Mouse (Mus musculus): Measurements from ENCODE around the gene Slc34a1. TPM values are rescaled to one million over a fixed set of nuclear protein-coding genes. Genes with fewer than 3 reads are reported as not detected.

Gene Slc34a1
- polyA plus RNA-seq, 1 experiment, result not detected

- 43% methylated on average over 13 of the region's 13 CpGs for WGBS
- Histone ChIP-seq H3K27ac (ENCODE audit: insufficient read depth, low read length) (no peak overlapping the region), H3K27me3 (ENCODE audit: control insufficient read depth, insufficient read depth, low read length) (no peaks in the 10 kb centered on the region), H3K4me3 (replicated peaks; ENCODE audit: insufficient read depth, low read depth, low read length) (no peak overlapping the region), H3K4me1 (ENCODE audit: control insufficient read depth, insufficient read depth, low read length) (no peaks in the 10 kb centered on the region)
- no peak for TF ChIP-seq POLR2A (IDR thresholded peaks at IDR 0.05; ENCODE audit: borderline replicate concordance, insufficient read depth, low read length)
- TF ChIP-seq CTCF (IDR thresholded peaks at IDR 0.05; ENCODE audit: borderline replicate concordance, insufficient read depth, low read depth, low read length), result no peak
- DNase-seq, result no peak
These were observed 7.9 kb downstream of the Slc34a1 start for GRCm38 (mm10) chr13:55405783-55406390.

- no peaks in the 10 kb centered on the region for H3K27me3 ChIP-seq (ENCODE audit: control insufficient read depth, insufficient read depth, low read length)
- no peak overlapping the region for H3K27ac ChIP-seq (ENCODE audit: insufficient read depth, low read length)
- DNase-seq, result no peak
- H3K4me3 ChIP-seq (replicated peaks; ENCODE audit: insufficient read depth, low read depth, low read length), result no peak overlapping the region
- TF ChIP-seq CTCF (IDR thresholded peaks at IDR 0.05; ENCODE audit: borderline replicate concordance, insufficient read depth, low read depth, low read length) (no peak), POLR2A (IDR thresholded peaks at IDR 0.05; ENCODE audit: borderline replicate concordance, insufficient read depth, low read length) (no peak)
- H3K4me1 ChIP-seq (ENCODE audit: control insufficient read depth, insufficient read depth, low read length), result no peaks in the 10 kb centered on the region
- 84% methylated on average over 4 of the region's 4 CpGs for WGBS
These were observed 9.4 kb downstream of the Slc34a1 start for GRCm38 (mm10) chr13:55407341-55407740.

GRCm38 (mm10) chr13:55408546-55409120 lies 10.6 kb downstream of the Slc34a1 start:
- TF ChIP-seq CTCF (IDR thresholded peaks at IDR 0.05; ENCODE audit: borderline replicate concordance, insufficient read depth, low read depth, low read length) (no peak), POLR2A (IDR thresholded peaks at IDR 0.05; ENCODE audit: borderline replicate concordance, insufficient read depth, low read length) (no peak)
- Histone ChIP-seq H3K27ac (ENCODE audit: insufficient read depth, low read length) (no peak overlapping the region), H3K4me1 (ENCODE audit: control insufficient read depth, insufficient read depth, low read length) (no peaks in the 10 kb centered on the region), H3K27me3 (ENCODE audit: control insufficient read depth, insufficient read depth, low read length) (no peaks in the 10 kb centered on the region), H3K4me3 (replicated peaks; ENCODE audit: insufficient read depth, low read depth, low read length) (no peak overlapping the region)
- 86% methylated on average over 19 of the region's 19 CpGs for WGBS
- no peak for DNase-seq

- Histone ChIP-seq H3K27me3 (ENCODE audit: control insufficient read depth, insufficient read depth, low read length) (no peaks in the 10 kb centered on the region), H3K4me3 (replicated peaks; ENCODE audit: insufficient read depth, low read depth, low read length) (no peak overlapping the region), H3K4me1 (ENCODE audit: control insufficient read depth, insufficient read depth, low read length) (peaks cover 3% of the 10 kb centered on the region; the same call in 1 of the 2 replicates), H3K27ac (ENCODE audit: insufficient read depth, low read length) (no peak overlapping the region)
- 85% methylated on average over 7 of the region's 7 CpGs for WGBS
- TF ChIP-seq POLR2A (IDR thresholded peaks at IDR 0.05; ENCODE audit: borderline replicate concordance, insufficient read depth, low read length), result no peak
- TF ChIP-seq CTCF (IDR thresholded peaks at IDR 0.05; ENCODE audit: borderline replicate concordance, insufficient read depth, low read depth, low read length), result no peak
- no peak for DNase-seq
These were observed 13.8 kb downstream of the Slc34a1 start for GRCm38 (mm10) chr13:55411826-55412225.

DNA sequence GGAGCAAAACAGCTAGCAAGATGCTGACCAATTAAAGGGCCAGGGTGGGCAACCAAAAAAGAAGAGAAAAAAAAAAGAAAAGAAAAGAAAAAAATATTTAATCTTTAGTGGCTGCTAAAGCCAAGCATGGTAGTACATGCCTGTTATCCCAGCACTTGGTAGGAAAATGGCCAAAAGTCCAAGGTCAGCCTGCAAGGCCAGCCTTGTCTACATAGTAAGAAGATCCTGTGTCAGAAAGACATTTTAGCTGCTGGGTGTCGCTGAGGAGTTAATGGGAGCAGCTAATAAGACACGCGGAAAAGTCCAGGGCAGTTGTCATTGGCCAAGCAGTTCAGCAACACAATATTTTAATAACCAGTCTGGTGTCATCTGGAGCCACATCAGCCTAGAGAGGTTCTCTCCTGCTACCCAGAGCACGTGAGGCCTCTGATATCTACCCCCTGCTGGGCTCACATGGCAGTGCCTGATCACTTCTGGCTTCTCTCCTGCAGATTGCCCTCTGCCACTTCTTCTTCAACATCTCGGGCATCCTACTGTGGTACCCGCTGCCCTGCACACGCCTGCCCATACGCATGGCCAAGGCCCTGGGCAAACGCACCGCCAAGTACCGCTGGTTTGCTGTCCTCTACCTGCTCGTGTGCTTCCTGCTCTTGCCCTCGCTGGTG lies 14.8 kb downstream of the Slc34a1 start:
- 55% methylated on average over 13 of the region's 13 CpGs for WGBS

DNA sequence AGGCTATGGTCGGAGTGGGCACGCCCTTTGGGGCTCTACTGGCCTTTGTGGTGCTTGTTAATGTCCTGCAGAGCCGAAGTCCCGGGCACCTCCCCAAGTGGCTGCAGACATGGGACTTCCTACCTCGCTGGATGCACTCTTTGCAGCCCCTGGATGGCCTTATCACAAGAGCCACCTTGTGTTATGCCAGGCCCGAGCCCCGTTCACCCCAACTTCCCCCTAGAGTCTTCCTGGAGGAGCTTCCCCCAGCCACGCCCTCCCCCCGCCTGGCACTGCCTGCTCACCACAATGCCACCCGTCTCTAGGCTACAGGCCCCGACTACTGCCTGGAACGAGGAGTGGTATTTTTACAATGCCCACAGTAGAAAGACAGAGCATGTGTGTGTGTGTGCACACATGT lies 15.3 kb downstream of the Slc34a1 start:
- H3K27me3 ChIP-seq (ENCODE audit: control insufficient read depth, insufficient read depth, low read length), result no peaks in the 10 kb centered on the region
- TF ChIP-seq POLR2A (IDR thresholded peaks at IDR 0.05; ENCODE audit: borderline replicate concordance, insufficient read depth, low read length), result no peak
- no peak for TF ChIP-seq CTCF (IDR thresholded peaks at IDR 0.05; ENCODE audit: borderline replicate concordance, insufficient read depth, low read depth, low read length)
- H3K27ac ChIP-seq (ENCODE audit: insufficient read depth, low read length), result no peak overlapping the region
- WGBS, result 72% methylated on average over 12 of the region's 12 CpGs
- peaks cover 3% of the 10 kb centered on the region; the same call in 1 of the 2 replicates for H3K4me1 ChIP-seq (ENCODE audit: control insufficient read depth, insufficient read depth, low read length)
- H3K4me3 ChIP-seq (replicated peaks; ENCODE audit: insufficient read depth, low read depth, low read length), result no peak overlapping the region
- no peak for DNase-seq

More for the DNA sequence above, 14.8 kb downstream of the Slc34a1 start:
- no peak for TF ChIP-seq POLR2A (IDR thresholded peaks at IDR 0.05; ENCODE audit: borderline replicate concordance, insufficient read depth, low read length)
- TF ChIP-seq CTCF (IDR thresholded peaks at IDR 0.05; ENCODE audit: borderline replicate concordance, insufficient read depth, low read depth, low read length), result no peak
- no peak for DNase-seq
- Histone ChIP-seq H3K4me1 (ENCODE audit: control insufficient read depth, insufficient read depth, low read length) (peaks cover 3% of the 10 kb centered on the region; the same call in 1 of the 2 replicates), H3K27ac (ENCODE audit: insufficient read depth, low read length) (no peak overlapping the region), H3K4me3 (replicated peaks; ENCODE audit: insufficient read depth, low read depth, low read length) (no peak overlapping the region), H3K27me3 (ENCODE audit: control insufficient read depth, insufficient read depth, low read length) (no peaks in the 10 kb centered on the region)

DNA sequence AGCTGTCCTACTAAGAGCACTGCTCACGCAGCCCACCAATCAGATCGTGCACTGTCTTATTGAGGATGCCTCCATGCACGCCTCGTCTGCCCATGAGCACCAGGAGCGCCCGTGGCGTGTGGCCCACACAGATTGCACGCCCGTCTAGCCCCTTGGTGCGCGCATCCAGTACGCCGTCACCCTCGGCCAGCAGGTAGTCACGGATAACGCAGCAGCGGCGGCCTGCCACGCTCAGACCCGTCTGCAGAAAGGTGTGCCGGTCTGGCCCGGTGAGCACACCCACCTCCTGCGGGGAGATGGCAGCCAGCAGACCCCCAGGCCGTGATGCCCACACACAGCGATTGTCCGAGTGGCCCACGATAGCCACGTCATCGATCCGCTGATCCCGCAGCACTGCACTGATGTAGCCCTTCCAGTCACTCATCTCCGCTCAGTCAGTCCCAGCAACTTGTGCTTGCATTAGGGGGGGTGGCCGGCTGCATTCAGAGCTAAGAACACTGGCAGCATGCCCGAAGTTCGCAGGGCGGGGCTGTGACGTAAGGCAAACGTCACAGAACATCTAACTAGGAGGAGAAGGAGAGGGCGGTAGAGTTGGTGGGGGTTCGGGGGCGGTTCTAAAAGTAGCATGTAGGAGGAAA lies 16.9 kb downstream of the Slc34a1 start, which contains the start of gene Pfn3:
Pfn3 (minus strand) TSS at position 490 of the 638 bp plus-strand sequence.
- no peak within 1 kb of the TSS for H3K27ac ChIP-seq (ENCODE audit: insufficient read depth, low read length)
- H3K27me3 ChIP-seq (ENCODE audit: control insufficient read depth, insufficient read depth, low read length), result no peaks in the 10 kb centered on the region
- WGBS, result 19% methylated on average over 41 of the region's 41 CpGs
- TF ChIP-seq POLR2A (IDR thresholded peaks at IDR 0.05; ENCODE audit: borderline replicate concordance, insufficient read depth, low read length) (no peak), CTCF (IDR thresholded peaks at IDR 0.05; ENCODE audit: borderline replicate concordance, insufficient read depth, low read depth, low read length) (no peak)
- H3K4me1 ChIP-seq (ENCODE audit: control insufficient read depth, insufficient read depth, low read length), result peaks cover 3% of the 10 kb centered on the region; the same call in 1 of the 2 replicates
- H3K4me3 ChIP-seq (replicated peaks; ENCODE audit: insufficient read depth, low read depth, low read length), result peak within 1 kb of the TSS; percentile 46
- DNase-seq, result peak; percentile 24 to 44

Measured in cerebellum, adult 2 months (tissue).